Mouse (Mus musculus) liver, embryonic 16.5 days (tissue): ENCODE data around the gene H2-DMb1. TPM values are rescaled to one million over a fixed set of nuclear protein-coding genes. Genes with fewer than 3 reads are reported as not detected.

ENCODE experiments used
- ATAC-seq: fragments of 200-750 bp; cut with Nextera tagmentation; 2 replicates; pipeline ENCODE4 v1.8.0; 2017; ENCODE audit warnings: low read depth, mild to moderate bottlenecking, moderate number of reproducible peaks, moderate library complexity
- H3K27ac ChIP-seq: fragments of 300-500 bp; sonication (generic); 2 replicates; pipeline ENCODE4 v1.5.1; 2014; ENCODE audit warnings: mild to moderate bottlenecking, low read length
- H3K27me3 ChIP-seq: fragments of 300-500 bp; sonication (generic); 2 replicates; pipeline ENCODE4 v1.6.1; 2014; ENCODE audit warnings: low read depth, low read length, mixed read lengths; ENCODE audit not compliant: control insufficient read depth, insufficient read depth
- H3K36me3 ChIP-seq: fragments of 300-500 bp; sonication (generic); 2 replicates; pipeline ENCODE4 v1.6.1; 2014; ENCODE audit warnings: mild to moderate bottlenecking; ENCODE audit not compliant: control insufficient read depth, insufficient read depth
- H3K4me1 ChIP-seq: fragments of 300-500 bp; sonication (generic); 2 replicates; pipeline ENCODE4 v1.6.1; 2014; ENCODE audit warnings: low read depth, low read length, mixed read lengths; ENCODE audit not compliant: control insufficient read depth
- H3K4me2 ChIP-seq: fragments of 300-500 bp; sonication (generic); 2 replicates; pipeline ENCODE4 v1.6.1; 2014; ENCODE audit warnings: low read depth, low read length, mixed read lengths
- H3K4me3 ChIP-seq: fragments of 300-500 bp; sonication (generic); 2 replicates; pipeline ENCODE4 v1.5.1; 2014; ENCODE audit warnings: low read depth, mild to moderate bottlenecking, low read length
- H3K9ac ChIP-seq: fragments of 300-500 bp; sonication (generic); 2 replicates; pipeline ENCODE4 v1.6.1; 2014; ENCODE audit warnings: low read depth, low read length
- H3K9me3 ChIP-seq: fragments of 300-500 bp; sonication (generic); replicated peaks from 2 replicates; pipeline ENCODE4 v1.6.1; 2016; ENCODE audit warnings: low read length; ENCODE audit not compliant: control insufficient read depth
- WGBS: fragments of 180-500 bp; shearing (Covaris S2); extraction: QIAGEN DNeasy Blood & Tissue Kit; methylation state at CpG from one replicate; pipeline ENCODE4 v1.1.7; 2014; ENCODE audit not compliant: insufficient replicate concordance; 5-methylcytosine and 5-hydroxymethylcytosine counted together
- polyA plus RNA-seq: library from polyadenylated mRNA; unstranded; fragments of >200 nt; fragmentation: Nextera tagmentation; extraction: Ambion mirVana; gene quantifications from 2 replicates; pipeline ENCODE4 v1.2.1, GENCODE M21; 2015

The H2-DMb1 gene
- polyA plus RNA-seq, 1 experiment from 2014 or later, result 1.5 TPM

- 32% methylated on average over 13 of the region's 13 CpGs for WGBS
- H3K27me3 ChIP-seq, result peaks cover 12% of the 10 kb centered on the region
- no peak overlapping the region for H3K4me2 ChIP-seq
- H3K36me3 ChIP-seq, result no peaks in the 10 kb centered on the region
- no peak overlapping the region for H3K27ac ChIP-seq
- H3K4me3 ChIP-seq, result no peak overlapping the region
- no peak overlapping the region for H3K9ac ChIP-seq
- no peaks in the 10 kb centered on the region for H3K9me3 ChIP-seq
- no peak for ATAC-seq
- peaks cover 37% of the 10 kb centered on the region for H3K4me1 ChIP-seq
Measured at GRCm38 (mm10) chr17:34128264-34128937, 24.5 kb upstream of the H2-DMb1 start.

GRCm38 (mm10) chr17:34128944-34129791 lies 23.7 kb upstream of the H2-DMb1 start:
- peaks cover 12% of the 10 kb centered on the region for H3K27me3 ChIP-seq
- peaks cover 30% of the 10 kb centered on the region for H3K4me1 ChIP-seq
- no peaks in the 10 kb centered on the region for H3K9me3 ChIP-seq
- H3K4me2 ChIP-seq, result no peak overlapping the region
- H3K4me3 ChIP-seq, result no peak overlapping the region
- WGBS, result 17% methylated on average over 18 of the region's 18 CpGs
- no peak for ATAC-seq
- no peaks in the 10 kb centered on the region for H3K36me3 ChIP-seq
- H3K27ac ChIP-seq, result no peak overlapping the region
- H3K9ac ChIP-seq, result no peak overlapping the region

GRCm38 (mm10) chr17:34130073-34130947 lies 22.6 kb upstream of the H2-DMb1 start:
- Histone ChIP-seq H3K4me3 (no peak overlapping the region), H3K4me1 (peaks cover 23% of the 10 kb centered on the region), H3K9me3 (no peaks in the 10 kb centered on the region), H3K27ac (no peak overlapping the region), H3K36me3 (no peaks in the 10 kb centered on the region), H3K9ac (no peak overlapping the region), H3K27me3 (peaks cover 12% of the 10 kb centered on the region), H3K4me2 (no peak overlapping the region)
- WGBS, result 51% methylated on average over 19 of the region's 19 CpGs
- no peak for ATAC-seq

GRCm38 (mm10) chr17:34131911-34132310 lies 21.0 kb upstream of the H2-DMb1 start:
- H3K4me3 ChIP-seq, result no peak overlapping the region
- 60% methylated on average over 7 of the region's 7 CpGs for WGBS
- peaks cover 12% of the 10 kb centered on the region for H3K27me3 ChIP-seq

GRCm38 (mm10) chr17:34133289-34133688 lies 19.6 kb upstream of the H2-DMb1 start:
- Histone ChIP-seq H3K9ac (no peak overlapping the region), H3K4me1 (peaks cover 9% of the 10 kb centered on the region), H3K27me3 (peaks cover 13% of the 10 kb centered on the region), H3K36me3 (no peaks in the 10 kb centered on the region), H3K9me3 (no peaks in the 10 kb centered on the region), H3K4me2 (no peak overlapping the region), H3K4me3 (no peak overlapping the region), H3K27ac (no peak overlapping the region)
- WGBS, result 63% methylated on average over 11 of the region's 11 CpGs
- ATAC-seq, result no peak

More at GRCm38 (mm10) chr17:34131911-34132310, 21.0 kb upstream of the H2-DMb1 start:
- Histone ChIP-seq H3K4me1 (peaks cover 23% of the 10 kb centered on the region), H3K9ac (no peak overlapping the region), H3K4me2 (no peak overlapping the region), H3K36me3 (no peaks in the 10 kb centered on the region), H3K9me3 (no peaks in the 10 kb centered on the region), H3K27ac (no peak overlapping the region)
- ATAC-seq, result no peak

- Histone ChIP-seq H3K27ac (no peak overlapping the region), H3K4me2 (no peak overlapping the region), H3K4me1 (peaks cover 7% of the 10 kb centered on the region), H3K36me3 (no peaks in the 10 kb centered on the region), H3K9me3 (no peaks in the 10 kb centered on the region), H3K9ac (no peak overlapping the region), H3K27me3 (peaks cover 12% of the 10 kb centered on the region), H3K4me3 (no peak overlapping the region)
- ATAC-seq, result no peak
- WGBS, result 71% methylated on average over 3 of the region's 3 CpGs
Measured at GRCm38 (mm10) chr17:34134451-34134850, 18.4 kb upstream of the H2-DMb1 start.

- Histone ChIP-seq H3K4me3 (peak overlapping the region; percentile 46), H3K9me3 (no peaks in the 10 kb centered on the region), H3K36me3 (no peaks in the 10 kb centered on the region), H3K4me1 (peaks cover 7% of the 10 kb centered on the region), H3K4me2 (peak overlapping the region; percentile 59), H3K9ac (no peak overlapping the region), H3K27me3 (peaks cover 13% of the 10 kb centered on the region), H3K27ac (no peak overlapping the region)
- ATAC-seq, result peak; percentile 92
- WGBS, result 6% methylated on average over 31 of the region's 31 CpGs
Measured at GRCm38 (mm10) chr17:34135297-34136224, 17.3 kb upstream of the H2-DMb1 start.

- Histone ChIP-seq H3K27me3 (peaks cover 19% of the 10 kb centered on the region), H3K4me3 (no peak overlapping the region), H3K36me3 (no peaks in the 10 kb centered on the region), H3K9me3 (no peaks in the 10 kb centered on the region), H3K4me2 (no peak overlapping the region), H3K27ac (no peak overlapping the region), H3K9ac (no peak overlapping the region), H3K4me1 (peaks cover 7% of the 10 kb centered on the region)
- WGBS, result 66% methylated on average over 7 of the region's 7 CpGs
- ATAC-seq, result no peak
Measured at GRCm38 (mm10) chr17:34137601-34138000, 15.3 kb upstream of the H2-DMb1 start.
